Mouse (Mus musculus): Measurements from ENCODE around the gene Inafm1.
"Not testable (repeated sequence)": the region's sequence is repeated elsewhere in the genome, so short reads cannot be mapped to it uniquely, and the experiment has no call there.

Gene Inafm1

DNA sequence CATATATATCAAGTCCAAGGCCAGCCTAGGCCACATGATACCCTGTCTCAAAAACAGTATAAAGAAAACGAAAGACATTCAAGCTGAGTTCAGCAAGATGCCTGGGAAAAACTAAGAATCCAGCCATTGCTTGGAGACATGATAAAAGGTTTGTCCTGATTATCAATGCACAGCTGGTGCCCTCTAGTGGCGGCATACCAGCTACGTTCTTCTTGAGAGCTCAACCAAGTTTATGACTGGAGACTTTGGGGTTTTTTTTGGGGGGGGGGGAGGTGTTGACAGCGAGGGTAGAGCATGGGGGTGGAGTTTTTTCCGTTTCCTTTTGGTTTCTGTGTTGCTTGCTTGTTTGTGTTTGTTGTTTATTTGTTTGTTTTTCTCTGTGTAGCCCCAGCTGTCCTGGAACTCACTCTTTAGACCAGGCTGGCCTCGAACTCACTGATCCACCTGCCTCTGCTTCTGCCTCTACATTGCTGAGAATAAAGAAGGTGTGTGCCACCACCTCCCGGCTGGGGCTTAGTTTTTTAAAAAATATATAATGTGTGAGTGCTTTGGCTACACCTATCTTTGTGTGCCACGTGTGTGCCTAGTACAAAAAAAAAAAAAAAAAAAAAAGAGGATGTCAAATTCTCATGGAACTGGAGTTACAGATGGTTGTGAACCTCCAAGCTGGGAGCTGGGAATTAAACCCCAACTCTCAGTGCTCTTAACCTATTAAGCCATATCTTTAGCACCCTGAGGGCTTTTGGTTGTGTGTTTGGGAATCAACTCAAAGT, 10.2 kb downstream of the Inafm1 start:
- DNase-seq (ENCODE audit: low read depth, low spot score), result no peak

DNA sequence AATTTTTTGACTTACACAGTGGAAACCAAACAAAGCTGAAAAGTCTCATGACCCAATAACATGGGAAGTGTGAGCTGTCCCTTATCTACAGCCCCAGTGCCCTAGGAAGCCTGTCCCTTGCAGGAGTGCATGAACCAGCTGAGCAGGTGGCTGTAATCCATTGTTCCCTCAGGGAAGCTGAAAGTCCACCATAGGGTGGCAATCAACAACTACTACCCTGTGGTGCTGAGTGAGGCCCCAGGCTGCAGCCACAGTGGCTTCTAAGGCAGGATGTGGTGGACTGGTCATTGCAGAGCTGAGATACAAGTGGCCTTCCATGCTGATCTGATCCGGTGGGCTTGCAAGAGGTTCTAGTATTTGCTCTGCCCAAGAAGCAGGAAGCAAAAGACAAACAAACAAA, 12.3 kb downstream of the Inafm1 start:
- DNase-seq (ENCODE audit: low read depth, low spot score), result no peak

DNA sequence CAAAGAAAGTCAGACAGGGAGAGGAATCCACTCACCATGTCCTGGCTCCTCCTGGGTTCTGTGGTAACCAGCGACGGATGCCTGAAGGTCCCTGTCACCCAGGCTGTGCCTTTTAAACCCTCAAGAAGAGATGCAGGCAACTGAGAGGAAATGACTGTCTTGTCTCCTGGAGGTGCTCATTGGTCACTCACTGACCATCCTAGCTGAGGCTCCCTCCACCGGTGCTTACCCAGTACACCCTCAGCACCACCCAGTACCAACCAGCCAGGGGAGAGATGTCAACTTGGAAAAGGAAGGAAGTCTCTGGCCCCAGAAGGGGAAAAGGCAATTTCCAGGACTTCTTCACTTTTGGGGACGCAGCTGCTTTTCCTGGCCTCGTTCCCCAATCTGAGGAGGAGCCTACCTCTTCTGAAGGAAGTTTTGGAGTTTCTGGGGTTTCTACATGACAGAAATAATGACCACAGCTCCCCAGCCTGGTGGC, 14.3 kb downstream of the Inafm1 start, which contains the start of gene C5ar1:
Gene C5ar1, minus strand, starts transcription at position 431 of the 481 bp plus-strand sequence.
- no peak for DNase-seq (ENCODE audit: low read depth, low spot score)

GRCm38 (mm10) chr7:16257830-16258229, 15.6 kb downstream of the Inafm1 start:
- no peak for DNase-seq (ENCODE audit: low read depth, low spot score)

GRCm38 (mm10) chr7:16255963-16256362, 17.5 kb downstream of the Inafm1 start:
- not testable (repeated sequence) for DNase-seq (ENCODE audit: low read depth, low spot score)

DNA sequence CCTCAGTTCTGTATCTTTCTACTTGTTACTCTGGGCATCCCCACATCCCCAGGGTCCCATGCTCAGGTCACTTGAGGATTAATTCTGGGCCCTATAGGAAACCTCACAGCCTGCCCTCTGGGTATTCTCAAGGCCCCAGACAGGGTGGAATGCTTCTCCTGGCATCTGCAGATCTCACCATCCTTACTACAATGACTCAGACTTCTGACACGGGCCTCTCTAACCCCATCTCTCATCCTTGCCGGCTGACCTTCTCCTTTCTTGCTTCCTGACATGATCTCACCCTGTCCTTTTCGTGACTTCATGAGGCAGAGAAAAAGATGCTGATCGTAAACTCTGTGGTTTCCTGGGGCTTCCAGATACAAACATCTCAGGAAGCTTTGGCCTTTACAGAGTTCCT, 19.2 kb downstream of the Inafm1 start:
- no peak for DNase-seq (ENCODE audit: low read depth, low spot score)

DNA sequence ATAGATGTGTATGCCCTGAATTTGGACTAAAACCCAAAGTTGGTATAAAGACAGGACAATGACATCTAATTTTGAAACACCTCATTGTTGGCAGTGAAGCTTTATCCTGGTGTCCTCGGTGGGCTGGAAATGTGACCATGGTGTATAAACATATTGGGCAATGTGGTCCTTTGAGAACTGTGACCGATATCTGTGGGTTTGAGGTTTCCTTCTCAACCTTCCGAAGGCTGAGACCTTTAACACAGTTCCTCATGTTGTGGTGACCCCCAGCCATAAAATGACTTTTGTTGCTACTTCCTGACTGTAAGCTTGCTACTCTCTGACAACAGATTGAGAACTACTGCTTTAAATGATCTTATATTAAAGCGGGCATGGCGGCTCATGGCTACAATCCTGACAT, 22.7 kb downstream of the Inafm1 start:
- DNase-seq (ENCODE audit: low read depth, low spot score), result no peak

DNA sequence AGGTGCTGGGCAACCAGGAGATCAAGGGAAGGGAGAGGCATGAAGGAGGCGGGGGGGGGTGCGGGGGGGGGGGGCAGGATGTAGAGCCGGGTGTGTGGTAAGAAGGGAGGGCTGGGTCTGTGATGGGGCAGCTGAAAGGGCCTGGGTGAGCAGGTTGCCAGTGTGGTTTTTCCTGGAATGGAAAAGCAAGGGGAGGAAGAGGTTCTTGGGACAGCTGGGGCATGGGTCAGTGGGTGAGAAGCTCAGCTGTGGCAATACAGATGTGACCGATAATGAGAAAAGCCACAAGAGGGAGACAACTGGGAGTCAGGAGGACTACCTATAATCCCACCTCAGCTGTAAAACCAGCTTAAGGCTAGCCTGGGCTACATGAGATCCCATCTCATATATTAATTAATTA, 27.5 kb downstream of the Inafm1 start:
- DNase-seq (ENCODE audit: low read depth, low spot score), result no peak

- DNase-seq (ENCODE audit: low read depth, low spot score), result no peak
Observed at GRCm38 (mm10) chr7:16244067-16244466, 29.4 kb downstream of the Inafm1 start, which contains the start of gene C5ar2. Gene C5ar2, minus strand, starts transcription at chr7:16244154.

GRCm38 (mm10) chr7:16242198-16242597, 31.2 kb downstream of the Inafm1 start:
- no peak for DNase-seq (ENCODE audit: low read depth, low spot score)

DNA sequence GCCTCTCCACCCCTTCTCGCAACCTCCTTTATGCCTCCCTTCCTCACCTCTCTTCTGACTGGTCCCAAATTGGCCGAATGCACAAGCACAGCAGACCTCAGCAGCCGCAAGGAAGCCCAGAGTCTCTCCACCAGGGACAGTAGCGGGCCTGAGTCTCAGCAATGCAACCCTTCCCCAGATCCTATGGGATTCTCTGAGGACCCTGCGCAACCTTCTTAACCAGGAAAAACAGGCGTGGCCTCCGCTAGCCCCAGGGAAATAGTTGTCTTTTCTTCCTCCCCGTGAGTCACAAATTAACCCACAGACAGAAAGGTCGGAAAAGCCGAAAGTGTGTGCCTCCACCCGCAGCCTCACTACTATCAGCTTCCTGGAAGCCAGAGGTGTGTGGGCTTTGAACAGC, 31.6 kb downstream of the Inafm1 start:
- no peak for DNase-seq (ENCODE audit: low read depth, low spot score)

DNA sequence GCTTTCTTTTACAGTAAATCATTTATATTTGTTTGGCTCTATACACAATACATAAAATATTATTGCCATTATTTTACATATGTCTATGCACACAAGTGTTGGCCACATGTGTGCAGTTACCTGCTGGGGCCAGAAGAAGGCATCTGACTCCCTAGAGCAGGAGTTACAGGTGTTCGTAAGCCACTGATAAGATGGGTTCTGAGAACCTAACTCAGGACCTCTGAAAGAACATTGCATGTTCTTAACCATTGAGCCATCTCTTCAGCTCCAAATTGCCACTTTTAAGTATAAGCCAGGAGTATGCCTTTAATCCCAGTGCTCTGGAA, 32.5 kb downstream of the Inafm1 start:
- no peak for DNase-seq (ENCODE audit: low read depth, low spot score)

DNA sequence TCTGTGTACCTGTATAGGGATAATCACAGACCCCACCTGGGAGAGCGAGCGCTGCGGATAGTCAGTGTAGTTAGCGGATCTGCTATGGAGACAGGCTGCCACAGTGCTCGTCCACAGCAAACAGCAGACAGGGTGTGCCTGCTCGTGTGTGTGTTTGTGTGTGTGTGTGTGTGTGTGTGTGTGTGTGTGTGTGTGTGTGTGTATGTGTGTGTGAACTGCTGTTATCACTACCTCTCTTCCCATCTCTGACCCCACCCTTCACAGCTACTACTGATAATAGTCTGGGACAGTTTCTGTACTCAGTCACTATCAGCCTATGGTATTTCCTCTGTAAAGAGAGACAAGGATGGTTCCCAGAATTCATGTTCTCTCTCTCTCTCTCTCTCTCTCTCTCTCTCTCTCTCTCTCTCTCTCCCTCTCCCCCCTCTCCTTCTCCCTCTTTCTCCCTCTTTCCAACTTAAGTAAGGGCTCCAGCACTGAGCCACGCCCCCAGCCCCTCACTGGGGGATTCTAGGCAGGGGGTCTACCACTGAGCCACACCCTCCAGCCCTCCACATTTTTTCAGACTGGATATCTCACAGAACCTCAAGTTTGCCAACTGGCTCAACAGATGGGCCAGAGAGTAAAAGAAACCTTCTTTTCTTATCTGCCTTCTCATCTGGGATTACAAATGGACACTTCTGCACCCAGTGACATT, 33.0 kb downstream of the Inafm1 start:
- DNase-seq (ENCODE audit: low read depth, low spot score), result no peak

GRCm38 (mm10) chr7:16239554-16239997, 33.8 kb downstream of the Inafm1 start:
- no peak for DNase-seq (ENCODE audit: low read depth, low spot score)

DNA sequence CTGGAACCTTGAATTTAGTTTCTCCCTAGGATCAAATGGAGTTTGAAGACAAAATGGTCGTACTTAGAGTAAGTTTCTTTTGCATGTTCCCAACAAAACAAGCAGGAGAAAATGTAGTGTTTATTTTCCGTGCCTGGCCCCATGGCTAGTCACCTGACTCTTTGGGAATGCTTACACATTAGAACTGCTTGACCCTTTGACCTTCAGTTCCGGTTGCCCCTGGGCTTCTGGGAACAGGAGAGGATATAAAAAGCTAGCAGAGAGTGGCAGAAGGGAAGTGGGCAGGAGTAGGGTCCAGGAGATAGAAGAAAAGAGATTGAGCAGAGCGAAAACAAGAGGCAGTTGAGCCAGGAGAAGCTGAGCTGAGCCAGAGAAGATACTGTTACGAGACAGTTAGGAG, 43.5 kb downstream of the Inafm1 start:
- DNase-seq (ENCODE audit: low read depth, low spot score), result no peak

All from WW6 (cell line).